Mouse (Mus musculus): ENCODE data around the gene Dlg5. TPM values are rescaled to one million over a fixed set of nuclear protein-coding genes. Genes with fewer than 3 reads are reported as not detected.

The Dlg5 gene
- polyA plus RNA-seq, 1 experiment = 8.7 TPM

- 41% methylated on average over 8 of the region's 8 CpGs for WGBS
- no peak for DNase-seq
- no peak for TF ChIP-seq POLR2A (IDR thresholded peaks at IDR 0.05; ENCODE audit: control insufficient read depth, extremely low read depth, insufficient read depth, low read length, poor library complexity)
- TF ChIP-seq CTCF (IDR thresholded peaks at IDR 0.05; ENCODE audit: borderline replicate concordance, control insufficient read depth, extremely low read depth, insufficient read depth, low read length, poor library complexity) = no peak
Observed at GRCm38 (mm10) chr14:24227015-24227414, 18.7 kb downstream of the Dlg5 start.

GRCm38 (mm10) chr14:24226344-24226743, 19.4 kb downstream of the Dlg5 start:
- no peak for TF ChIP-seq POLR2A (IDR thresholded peaks at IDR 0.05; ENCODE audit: control insufficient read depth, extremely low read depth, insufficient read depth, low read length, poor library complexity)
- no peaks in the 10 kb centered on the region for H3K4me1 ChIP-seq (replicated peaks; ENCODE audit: control insufficient read depth, insufficient read depth, low read length)
- no peaks in the 10 kb centered on the region for H3K36me3 ChIP-seq (ENCODE audit: control insufficient read depth, insufficient read depth, low read length)
- no peak overlapping the region for H3K27ac ChIP-seq (ENCODE audit: control insufficient read depth, insufficient read depth, low read length)
- no peak overlapping the region for H3K4me3 ChIP-seq (ENCODE audit: control insufficient read depth, insufficient read depth, low read length)
- DNase-seq = no peak
- WGBS = 70% methylated on average over 2 of the region's 2 CpGs
- H3K27me3 ChIP-seq (ENCODE audit: control insufficient read depth, insufficient read depth, low read length) = no peaks in the 10 kb centered on the region

More at GRCm38 (mm10) chr14:24227015-24227414, 18.7 kb downstream of the Dlg5 start:
- Histone ChIP-seq H3K27me3 (ENCODE audit: control insufficient read depth, insufficient read depth, low read length) (no peaks in the 10 kb centered on the region), H3K4me1 (replicated peaks; ENCODE audit: control insufficient read depth, insufficient read depth, low read length) (no peaks in the 10 kb centered on the region), H3K27ac (ENCODE audit: control insufficient read depth, insufficient read depth, low read length) (no peak overlapping the region), H3K36me3 (ENCODE audit: control insufficient read depth, insufficient read depth, low read length) (no peaks in the 10 kb centered on the region), H3K4me3 (ENCODE audit: control insufficient read depth, insufficient read depth, low read length) (no peak overlapping the region)

DNA sequence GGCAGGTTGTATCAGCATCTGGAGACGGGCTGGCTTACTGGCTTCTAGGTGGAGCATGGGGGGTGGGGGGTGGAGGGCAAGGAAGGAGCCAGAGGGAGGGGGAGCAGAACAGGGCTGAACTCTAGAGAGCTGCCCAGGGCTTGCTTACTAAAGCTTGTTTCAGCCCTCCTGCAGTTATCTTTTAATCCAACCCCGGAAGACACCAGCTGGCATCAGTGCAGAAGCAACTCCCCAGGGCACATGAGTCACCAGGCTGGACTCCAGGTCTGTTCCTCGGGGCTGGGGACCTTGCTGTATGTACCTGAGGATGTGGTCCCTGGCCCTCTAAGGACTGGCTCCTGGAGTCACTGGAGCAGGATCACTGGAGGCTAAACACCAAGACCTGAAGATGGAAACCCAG, 23.0 kb downstream of the Dlg5 start:
- no peaks in the 10 kb centered on the region for H3K4me1 ChIP-seq (replicated peaks; ENCODE audit: control insufficient read depth, insufficient read depth, low read length)
- TF ChIP-seq POLR2A (IDR thresholded peaks at IDR 0.05; ENCODE audit: control insufficient read depth, extremely low read depth, insufficient read depth, low read length, poor library complexity) (no peak), CTCF (IDR thresholded peaks at IDR 0.05; ENCODE audit: borderline replicate concordance, control insufficient read depth, extremely low read depth, insufficient read depth, low read length, poor library complexity) (no peak)
- H3K36me3 ChIP-seq (ENCODE audit: control insufficient read depth, insufficient read depth, low read length) = no peaks in the 10 kb centered on the region
- WGBS = 62% methylated on average over 3 of the region's 3 CpGs
- H3K4me3 ChIP-seq (ENCODE audit: control insufficient read depth, insufficient read depth, low read length) = no peak overlapping the region
- no peak overlapping the region for H3K27ac ChIP-seq (ENCODE audit: control insufficient read depth, insufficient read depth, low read length)
- DNase-seq = no peak
- no peaks in the 10 kb centered on the region for H3K27me3 ChIP-seq (ENCODE audit: control insufficient read depth, insufficient read depth, low read length)

- no peak for TF ChIP-seq POLR2A (IDR thresholded peaks at IDR 0.05; ENCODE audit: control insufficient read depth, extremely low read depth, insufficient read depth, low read length, poor library complexity)
- TF ChIP-seq CTCF (IDR thresholded peaks at IDR 0.05; ENCODE audit: borderline replicate concordance, control insufficient read depth, extremely low read depth, insufficient read depth, low read length, poor library complexity) = no peak
- 90% methylated on average over 3 of the region's 3 CpGs for WGBS
- Histone ChIP-seq H3K4me1 (replicated peaks; ENCODE audit: control insufficient read depth, insufficient read depth, low read length) (no peaks in the 10 kb centered on the region), H3K4me3 (ENCODE audit: control insufficient read depth, insufficient read depth, low read length) (no peak overlapping the region), H3K27ac (ENCODE audit: control insufficient read depth, insufficient read depth, low read length) (no peak overlapping the region), H3K27me3 (ENCODE audit: control insufficient read depth, insufficient read depth, low read length) (no peaks in the 10 kb centered on the region), H3K36me3 (ENCODE audit: control insufficient read depth, insufficient read depth, low read length) (no peaks in the 10 kb centered on the region)
- DNase-seq = no peak
Observed at GRCm38 (mm10) chr14:24222273-24222672, 23.4 kb downstream of the Dlg5 start.

DNA sequence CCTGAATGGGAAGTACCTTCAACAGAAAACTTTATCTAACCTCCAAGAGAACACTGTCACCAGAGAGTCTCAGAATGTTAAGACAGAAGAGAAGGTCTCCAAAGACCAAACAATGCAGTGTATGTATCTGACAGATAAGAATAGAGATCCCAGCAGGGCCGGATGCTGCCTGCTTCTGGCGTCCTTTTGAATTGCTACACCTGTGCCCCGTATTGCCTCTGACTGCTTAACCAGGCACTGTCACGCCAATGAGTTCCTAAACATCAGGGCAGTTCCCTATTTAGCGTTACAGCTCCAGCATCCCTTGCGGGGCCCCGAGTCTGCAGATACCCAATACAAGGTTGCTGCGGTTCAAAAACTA, 28.4 kb downstream of the Dlg5 start:
- Histone ChIP-seq H3K4me3 (ENCODE audit: control insufficient read depth, insufficient read depth, low read length) (no peak overlapping the region), H3K27ac (ENCODE audit: control insufficient read depth, insufficient read depth, low read length) (no peak overlapping the region), H3K4me1 (replicated peaks; ENCODE audit: control insufficient read depth, insufficient read depth, low read length) (no peaks in the 10 kb centered on the region), H3K36me3 (ENCODE audit: control insufficient read depth, insufficient read depth, low read length) (no peaks in the 10 kb centered on the region), H3K27me3 (ENCODE audit: control insufficient read depth, insufficient read depth, low read length) (no peaks in the 10 kb centered on the region)
- TF ChIP-seq POLR2A (IDR thresholded peaks at IDR 0.05; ENCODE audit: control insufficient read depth, extremely low read depth, insufficient read depth, low read length, poor library complexity) = no peak
- no peak for TF ChIP-seq CTCF (IDR thresholded peaks at IDR 0.05; ENCODE audit: borderline replicate concordance, control insufficient read depth, extremely low read depth, insufficient read depth, low read length, poor library complexity)
- 27% methylated on average over 8 of the region's 8 CpGs for WGBS
- DNase-seq = no peak

DNA sequence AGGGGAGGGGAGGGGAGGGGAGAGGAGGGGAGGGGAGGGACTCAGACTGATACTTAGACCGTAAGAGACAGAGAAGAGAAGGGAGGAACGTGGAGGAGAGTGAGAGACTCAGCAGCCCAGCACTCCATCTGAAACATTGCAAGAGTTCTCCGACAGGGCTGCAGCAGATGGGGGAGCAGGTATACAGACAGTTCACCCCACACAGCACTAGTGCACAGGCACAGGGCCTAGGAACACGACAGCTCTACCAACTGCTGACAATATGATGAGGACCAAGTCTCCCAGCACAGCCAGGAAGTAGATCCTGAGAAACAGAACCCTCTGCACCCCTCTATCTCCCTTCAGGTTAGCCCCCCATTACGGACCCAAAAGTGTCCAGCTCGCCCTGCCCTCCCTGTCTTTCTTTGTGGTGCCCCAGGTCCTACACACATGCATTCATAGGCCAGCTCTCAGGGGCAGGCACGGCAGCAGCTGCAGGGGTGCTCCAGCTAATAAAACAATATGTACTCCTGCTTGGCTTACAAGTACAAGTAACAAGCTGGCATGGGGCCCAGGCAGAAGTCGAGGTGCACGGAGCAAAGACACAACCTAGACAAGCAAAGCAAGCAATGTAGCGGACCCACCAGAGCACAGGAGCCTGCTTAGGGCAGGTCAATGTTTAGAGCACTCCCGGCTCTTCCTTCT, 28.9 kb downstream of the Dlg5 start:
- Histone ChIP-seq H3K36me3 (ENCODE audit: control insufficient read depth, insufficient read depth, low read length) (no peaks in the 10 kb centered on the region), H3K4me1 (replicated peaks; ENCODE audit: control insufficient read depth, insufficient read depth, low read length) (no peaks in the 10 kb centered on the region), H3K4me3 (ENCODE audit: control insufficient read depth, insufficient read depth, low read length) (no peak overlapping the region), H3K27ac (ENCODE audit: control insufficient read depth, insufficient read depth, low read length) (no peak overlapping the region), H3K27me3 (ENCODE audit: control insufficient read depth, insufficient read depth, low read length) (no peaks in the 10 kb centered on the region)
- TF ChIP-seq POLR2A (IDR thresholded peaks at IDR 0.05; ENCODE audit: control insufficient read depth, extremely low read depth, insufficient read depth, low read length, poor library complexity) (no peak), CTCF (IDR thresholded peaks at IDR 0.05; ENCODE audit: borderline replicate concordance, control insufficient read depth, extremely low read depth, insufficient read depth, low read length, poor library complexity) (no peak)
- no peak for DNase-seq
- WGBS = 68% methylated on average over 10 of the region's 11 CpGs

DNA sequence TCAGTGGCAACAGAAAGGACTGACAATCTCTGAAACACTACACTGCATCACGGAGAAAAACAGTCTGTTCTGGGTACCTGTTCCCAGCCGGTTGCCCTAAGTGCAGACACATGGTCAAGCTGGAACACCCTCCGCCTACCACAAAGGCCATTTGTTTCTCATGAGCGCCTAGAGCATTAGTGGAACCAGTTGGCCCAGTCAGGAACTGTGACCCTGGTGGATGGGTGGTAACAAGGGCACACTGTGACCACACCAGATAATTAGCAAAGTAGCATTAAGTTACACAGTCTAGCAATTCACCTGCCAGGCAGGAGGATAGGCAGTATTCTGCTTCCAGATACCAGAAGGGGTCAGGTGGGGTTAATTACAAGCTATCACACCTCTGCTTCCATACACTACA, 29.7 kb downstream of the Dlg5 start:
- WGBS = 56% methylated on average over 4 of the region's 4 CpGs
- Histone ChIP-seq H3K4me3 (ENCODE audit: control insufficient read depth, insufficient read depth, low read length) (no peak overlapping the region), H3K27me3 (ENCODE audit: control insufficient read depth, insufficient read depth, low read length) (no peaks in the 10 kb centered on the region), H3K27ac (ENCODE audit: control insufficient read depth, insufficient read depth, low read length) (no peak overlapping the region), H3K36me3 (ENCODE audit: control insufficient read depth, insufficient read depth, low read length) (no peaks in the 10 kb centered on the region), H3K4me1 (replicated peaks; ENCODE audit: control insufficient read depth, insufficient read depth, low read length) (no peaks in the 10 kb centered on the region)
- DNase-seq = no peak
- TF ChIP-seq POLR2A (IDR thresholded peaks at IDR 0.05; ENCODE audit: control insufficient read depth, extremely low read depth, insufficient read depth, low read length, poor library complexity) = no peak
- no peak for TF ChIP-seq CTCF (IDR thresholded peaks at IDR 0.05; ENCODE audit: borderline replicate concordance, control insufficient read depth, extremely low read depth, insufficient read depth, low read length, poor library complexity)
